8 mouse cellular contexts compared by ENCODE assay signal in the genomic region with DNA sequence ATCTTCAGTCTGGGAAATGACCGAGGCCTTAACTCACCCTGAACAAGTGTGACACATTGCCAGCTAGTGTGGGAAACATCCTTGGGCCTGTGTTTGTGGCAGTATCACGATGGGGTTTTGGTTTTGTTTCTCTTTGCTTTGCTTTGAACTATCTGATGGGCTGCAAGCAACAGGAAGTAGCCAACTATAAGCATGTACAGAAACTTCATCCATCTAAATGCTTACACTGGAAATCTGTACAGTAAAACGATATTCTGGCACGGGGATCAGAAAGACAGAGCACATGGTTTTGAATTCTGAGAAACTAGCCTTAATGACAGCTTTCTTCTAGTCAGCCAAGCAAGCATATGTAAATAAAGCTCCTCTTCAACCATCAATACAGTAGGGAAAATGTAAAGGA. TPM values are rescaled to one million over a fixed set of nuclear protein-coding genes. Genes with fewer than 3 reads are reported as not detected.
DNase-seq lines count a peak whose midpoint lies in the region; ATAC-seq and TF ChIP-seq lines count a peak whose summit lies in the region.

No protein-coding gene starts in this region.

- ATAC-seq in Patski: peak; percentile 1
- ATAC-seq in granulocyte monocyte progenitor cell, adult 5-6 weeks (replicated peaks; ENCODE audit: poor library complexity, severe bottlenecking): 0 out of 2 replicates have a peak, but pooled peaks have one; percentile 6
- no peak for ATAC-seq in liver, embryonic 14.5 days (ENCODE audit: insufficient read depth)

- H3K4me1 ChIP-seq in kidney, adult 2 months (ENCODE audit: control insufficient read depth, insufficient read depth, low read length): peaks cover 6% of the 10 kb centered on the region; the same call in 1 of the 2 replicates
- H3K4me1 ChIP-seq in liver, embryonic 14.5 days (replicated peaks; ENCODE audit: control insufficient read depth in 2 of 2, insufficient read depth in 2 of 2, low read length in 1 of 2): peaks cover 2 to 18% of the 10 kb centered on the region in 2 experiments; a peak in 3 of 4 replicates

- no peaks in the 10 kb centered on the region for H3K9me3 ChIP-seq in liver, embryonic 14.5 days (ENCODE audit: control insufficient read depth, low read length)

- H3K4me3 ChIP-seq in kidney, adult 2 months (ENCODE audit: insufficient read depth, low read depth, low read length): peak overlapping the region; percentile 91
- H3K4me3 ChIP-seq in liver, embryonic 14.5 days (ENCODE audit: insufficient read depth in 1 of 2, low read depth in 2 of 2, low read length in 2 of 2): peak overlapping the region; percentile 68 to 72

- WGBS in kidney, adult 2 months: 4% methylated on average over 4 of the region's 4 CpGs
- 16% methylated on average over 4 of the region's 4 CpGs for WGBS in liver, embryonic 14.5 days (ENCODE audit: insufficient replicate concordance)

- peak overlapping the region; percentile 28; the same call in 1 of the 2 replicates for H3K9ac ChIP-seq in liver, embryonic 14.5 days (replicated peaks)

- no peak for TF ChIP-seq EP300 in liver, embryonic 14.5 days (IDR thresholded peaks at IDR 0.05; ENCODE audit: low read depth)

- no peak for TF ChIP-seq CTCF in kidney, adult 2 months (conservative IDR thresholded peaks at IDR 0.05; ENCODE audit: insufficient read depth, insufficient read length, low read depth, low read length)
- TF ChIP-seq CTCF in Patski (IDR thresholded peaks at IDR 0.05): no peak
- no peak for TF ChIP-seq CTCF in liver, embryonic 14.5 days (IDR thresholded peaks at IDR 0.05; ENCODE audit: low read depth)

- no peaks in the 10 kb centered on the region for H3K27me3 ChIP-seq in kidney, adult 2 months (replicated peaks; ENCODE audit: control insufficient read depth, insufficient read depth, low read length)
- no peaks in the 10 kb centered on the region for H3K27me3 ChIP-seq in Patski
- no peaks in the 10 kb centered on the region for H3K27me3 ChIP-seq in liver, embryonic 14.5 days (ENCODE audit: control insufficient read depth, insufficient read depth, low read length)
- H3K27me3 ChIP-seq in splenic B cell, adult 2 months (ENCODE audit: control insufficient read depth, insufficient read depth, low read length, poor library complexity, severe bottlenecking): no peaks in the 10 kb centered on the region

- POLR2A ChIA-PET in Patski (lab: Charles Lee): no interaction called here

- H3K4me2 ChIP-seq in liver, embryonic 14.5 days (ENCODE audit: low read depth): peak overlapping the region; percentile 68

- no peak for TF ChIP-seq POLR2A in kidney, adult 2 months (IDR thresholded peaks at IDR 0.05; ENCODE audit: low read depth, low read length)

- in situ Hi-C loops in Patski (cut with MboI; ENCODE audit: low pct_unique_long_range_greater_than_20kb): loop anchor here (25.0 kb wide), 1 partner anchor 383 kb away; no protein-coding TSS in a partner anchor

- no peak overlapping the region for H3K27ac ChIP-seq in kidney, adult 2 months (ENCODE audit: insufficient read depth, low read depth, low read length)
- H3K27ac ChIP-seq in liver, embryonic 14.5 days: peak overlapping the region; percentile 1; the same call in 1 of the 2 replicates

- CTCF ChIA-PET in Patski (lab: Charles Lee): interaction anchor here (0.6 to 1.4 kb wide), 7 partner anchors 10 to 449 kb away, joined by 3 to 5 read pairs (median 3); no protein-coding TSS in a partner anchor

- H3K36me3 ChIP-seq in kidney, adult 2 months (ENCODE audit: control insufficient read depth, insufficient read depth, low read length): peaks cover 2% of the 10 kb centered on the region
- peaks cover 14% of the 10 kb centered on the region for H3K36me3 ChIP-seq in liver, embryonic 14.5 days (replicated peaks; ENCODE audit: control insufficient read depth, insufficient read depth, low read depth)
- H3K36me3 ChIP-seq in splenic B cell, adult 2 months (ENCODE audit: control insufficient read depth, insufficient read depth, low read length, poor library complexity, severe bottlenecking): 0 out of 2 replicates have a peak, but pooled peaks cover 2% of the 10 kb centered on the region

- DNase-seq in kidney, adult 2 months: peak; percentile 12
- no peak for DNase-seq in kidney, adult 11 months
- no peak for DNase-seq in Patski (ENCODE audit: low read depth, low spot score)
- DNase-seq in liver, embryonic 14.5 days (ENCODE audit: low read depth in 3 of 3, low spot score in 3 of 3): no peak
- DNase-seq in splenic B cell, adult 2 months (ENCODE audit: low read depth, low spot score): peak; percentile 46
- DNase-seq in spleen, adult 18-20 months: no peak
- no peak for DNase-seq in right cerebral cortex, postnatal 14 days

RNA-seq across cellular contexts. Expression of gene Dhfr, which starts 0.6 kb away (rescaled TPM):
- polyA plus RNA-seq in kidney, adult 2 months (2012; rRNA removed): 8.7 and 9.7 TPM in 2 replicates
- 7.8 TPM for polyA plus RNA-seq in Patski (2021)
- total RNA-seq in granulocyte monocyte progenitor cell, adult 5-6 weeks (2014; fragmentation: Nextera tagmentation): 20.6 and 25.4 TPM in 2 replicates
- total RNA-seq in granulocyte monocyte progenitor cell, adult 5-6 weeks (2017): 26.5 and 26.9 TPM in 2 replicates
- 5.9 and 11.4 TPM in 2 replicates for polyA plus RNA-seq in liver, embryonic 14.5 days (2012; rRNA removed)
- 18.9 and 19.2 TPM in 2 replicates for polyA plus RNA-seq in liver, embryonic 14.5 days (2014; fragmentation: Nextera tagmentation; extraction: Ambion mirVana)

RNA-seq across cellular contexts. Expression of gene Msh3, which starts 0.8 kb away (rescaled TPM):
- 5.5 and 6.6 TPM in 2 replicates for polyA plus RNA-seq in kidney, adult 2 months (2012; rRNA removed)
- polyA plus RNA-seq in Patski (2021): 19.0 TPM
- total RNA-seq in granulocyte monocyte progenitor cell, adult 5-6 weeks (2014; fragmentation: Nextera tagmentation): 42.4 and 53.1 TPM in 2 replicates
- total RNA-seq in granulocyte monocyte progenitor cell, adult 5-6 weeks (2017): 41.4 and 48.1 TPM in 2 replicates
- polyA plus RNA-seq in liver, embryonic 14.5 days (2012; rRNA removed): 5.6 and 10.0 TPM in 2 replicates
- polyA plus RNA-seq in liver, embryonic 14.5 days (2014; fragmentation: Nextera tagmentation; extraction: Ambion mirVana): 11.1 and 11.5 TPM in 2 replicates

RNA-seq across cellular contexts. Expression of gene Gm20379, which starts 48.2 kb away (rescaled TPM):
- not detected in 2 replicates for polyA plus RNA-seq in kidney, adult 2 months (2012; rRNA removed)
- not detected for polyA plus RNA-seq in Patski (2021)
- total RNA-seq in granulocyte monocyte progenitor cell, adult 5-6 weeks (2014; fragmentation: Nextera tagmentation): not detected in 2 replicates
- total RNA-seq in granulocyte monocyte progenitor cell, adult 5-6 weeks (2017): not detected in 2 replicates
- not detected in 2 replicates for polyA plus RNA-seq in liver, embryonic 14.5 days (2012; rRNA removed)
- 0.15 and 0.19 TPM in 2 replicates for polyA plus RNA-seq in liver, embryonic 14.5 days (2014; fragmentation: Nextera tagmentation; extraction: Ambion mirVana)

Comparison
In these comparisons a context has a peak if more than half of its experiments do, and no peak if none do; other contexts are left out.
1. DNase-seq: peak in kidney, adult 2 months (single experiment) and splenic B cell, adult 2 months (single experiment); none in kidney, adult 11 months (single experiment), Patski (single experiment), liver, embryonic 14.5 days (0 of 3), spleen, adult 18-20 months (0 of 2) and right cerebral cortex, postnatal 14 days (single experiment).